Mouse (Mus musculus) spleen, adult 2 months (tissue): ENCODE data around the gene 4933411K16Rik. TPM values are rescaled to one million over a fixed set of nuclear protein-coding genes. Genes with fewer than 3 reads are reported as not detected.

Experiments used
- DNase-seq, 2 experiments: peaks; one replicate each; pipeline versions ENCODE4 v3.0.0 to v3.0.0-alpha.2; 2012 to 2021; ENCODE audit warnings: low spot score in 2 of 2, low read depth in 1 of 2
- H3K27ac ChIP-seq: fragments of 200-500 bp; 2 replicates; pipeline ENCODE4 v1.5.1; 2012; ENCODE audit warnings: low read length, inconsistent platforms; ENCODE audit not compliant: insufficient read depth
- H3K27me3 ChIP-seq: fragments of 200-500 bp; 2 replicates; pipeline ENCODE4 v1.6.1; 2012; ENCODE audit warnings: mild to moderate bottlenecking, moderate library complexity, low read length, inconsistent platforms; ENCODE audit not compliant: control insufficient read depth, insufficient read depth
- H3K36me3 ChIP-seq: fragments of 200-500 bp; 2 replicates; pipeline ENCODE4 v1.6.1; 2012; ENCODE audit warnings: mild to moderate bottlenecking, low read length, inconsistent platforms; ENCODE audit not compliant: control insufficient read depth, insufficient read depth
- H3K4me1 ChIP-seq: fragments of 200-500 bp; 2 replicates; pipeline ENCODE4 v1.6.1; 2011; ENCODE audit warnings: inconsistent platforms; ENCODE audit not compliant: control insufficient read depth, insufficient read depth, insufficient read length
- H3K4me3 ChIP-seq: fragments of 200-500 bp; 2 replicates; pipeline ENCODE4 v1.5.1; 2011; ENCODE audit warnings: mild to moderate bottlenecking, inconsistent platforms; ENCODE audit not compliant: insufficient read depth, insufficient read length; ENCODE audit errors: extremely low read depth
- CTCF ChIP-seq: fragments of 200-500 bp; IDR thresholded peaks from 2 replicates; pipeline ENCODE4 v1.5.1; 2011; ENCODE audit warnings: mild to moderate bottlenecking, inconsistent platforms; ENCODE audit not compliant: insufficient read depth, insufficient read length, insufficient replicate concordance; ENCODE audit errors: extremely low read depth
- POLR2A ChIP-seq: fragments of 200-500 bp; IDR thresholded peaks from 2 replicates; pipeline ENCODE4 v1.6.1; 2011; ENCODE audit warnings: low read depth, low read length, inconsistent platforms
- WGBS: fragments of 180-500 bp; shearing (Covaris S2); methylation state at CpG from one replicate; pipeline ENCODE4 v1.1.7; 2018; 5-methylcytosine and 5-hydroxymethylcytosine counted together
- polyA plus RNA-seq: library from polyadenylated mRNA; depleted of rRNA; stranded (reverse); fragments of >200 nt; gene quantifications from 2 replicates; pipeline ENCODE4 v1.2.3, GENCODE M21; 2012

Gene 4933411K16Rik
- polyA plus RNA-seq, 1 experiment, result 0.11 TPM

DNA sequence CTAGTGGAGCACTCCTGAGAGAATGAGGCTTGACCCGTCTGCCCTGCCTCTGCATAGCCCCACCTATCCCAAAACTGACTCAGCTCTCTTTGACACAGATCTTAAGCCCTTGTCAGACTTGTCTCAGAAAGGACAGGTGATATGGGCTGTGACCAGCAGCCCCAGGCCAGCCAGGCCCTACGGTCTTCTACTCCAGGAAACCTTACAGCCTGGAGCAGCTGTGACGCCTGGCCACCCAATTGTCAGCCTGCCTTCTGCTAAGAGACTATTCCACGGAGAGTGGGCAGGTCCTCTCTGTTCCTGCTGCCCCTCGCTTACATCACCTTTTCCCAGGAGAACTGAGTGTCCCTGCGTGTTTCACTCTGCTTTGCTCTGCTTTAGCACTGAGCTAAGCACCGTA is 40.9 kb upstream of the 4933411K16Rik start:
- Histone ChIP-seq H3K36me3 (no peaks in the 10 kb centered on the region), H3K27ac (no peak overlapping the region), H3K4me1 (0 out of 2 replicates have a peak, but pooled peaks cover 2% of the 10 kb centered on the region), H3K4me3 (no peak overlapping the region), H3K27me3 (no peaks in the 10 kb centered on the region)
- 92% methylated on average over 7 of the region's 7 CpGs for WGBS
- TF ChIP-seq POLR2A (no peak), CTCF (no peak)
- no peak for DNase-seq

DNA sequence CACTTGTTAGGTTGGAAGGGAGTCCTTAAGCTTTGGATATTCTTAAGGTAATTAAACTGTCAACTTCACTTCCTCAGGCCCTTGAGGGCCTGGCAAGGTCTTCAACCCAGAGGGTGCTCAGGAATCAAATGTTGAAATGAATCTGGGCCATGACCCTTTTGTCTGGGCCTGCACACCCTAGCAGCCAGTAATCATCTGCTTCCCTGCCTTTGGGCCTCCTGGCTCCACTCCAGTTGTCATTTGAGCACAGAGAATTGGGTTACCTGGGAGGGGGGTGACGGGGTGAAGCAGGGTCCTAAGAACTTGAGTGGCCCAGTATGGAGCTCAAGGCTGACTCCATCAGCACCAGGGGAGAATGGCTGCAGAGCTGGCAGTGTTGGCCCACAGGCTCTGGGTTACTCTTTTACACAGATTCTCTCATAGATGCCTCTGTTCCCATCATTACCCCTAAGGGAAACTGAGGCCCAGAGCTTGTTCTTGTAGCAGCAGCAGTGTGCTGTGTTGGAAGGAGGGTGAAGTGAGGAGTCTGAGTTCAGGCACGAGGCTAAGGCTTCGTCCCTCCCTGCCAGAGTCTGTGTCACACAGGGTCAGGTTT is 37.7 kb upstream of the 4933411K16Rik start:
- 81% methylated on average over 3 of the region's 3 CpGs for WGBS
- no peak overlapping the region for H3K4me3 ChIP-seq
- no peaks in the 10 kb centered on the region for H3K27me3 ChIP-seq
- no peak overlapping the region for H3K27ac ChIP-seq
- TF ChIP-seq POLR2A (no peak), CTCF (no peak)
- no peaks in the 10 kb centered on the region for H3K4me1 ChIP-seq
- H3K36me3 ChIP-seq, result no peaks in the 10 kb centered on the region
- no peak for DNase-seq

DNA sequence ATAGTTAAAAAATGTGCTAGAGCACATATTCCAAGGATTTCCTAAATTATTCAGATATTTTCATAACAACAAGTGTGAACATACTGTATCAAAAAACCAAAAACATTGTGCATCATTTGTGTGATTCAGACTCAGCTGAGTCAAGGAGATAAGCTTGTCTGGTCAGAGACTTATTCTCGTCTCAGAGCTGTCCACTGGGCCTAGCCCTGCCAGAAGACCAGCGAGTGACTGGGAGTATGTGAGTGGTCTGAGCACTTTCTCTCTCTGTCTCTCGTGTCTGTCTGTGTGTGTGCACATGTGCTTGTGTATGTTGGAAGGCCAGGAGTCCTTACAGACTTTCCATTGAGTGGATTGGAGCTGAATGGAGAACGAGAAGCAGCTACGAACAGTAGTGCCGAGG is 37.0 kb upstream of the 4933411K16Rik start:
- TF ChIP-seq CTCF (no peak), POLR2A (no peak)
- Histone ChIP-seq H3K4me3 (no peak overlapping the region), H3K36me3 (no peaks in the 10 kb centered on the region), H3K27me3 (no peaks in the 10 kb centered on the region), H3K4me1 (no peaks in the 10 kb centered on the region), H3K27ac (no peak overlapping the region)
- 87% methylated on average over 6 of the region's 6 CpGs for WGBS
- no peak for DNase-seq

DNA sequence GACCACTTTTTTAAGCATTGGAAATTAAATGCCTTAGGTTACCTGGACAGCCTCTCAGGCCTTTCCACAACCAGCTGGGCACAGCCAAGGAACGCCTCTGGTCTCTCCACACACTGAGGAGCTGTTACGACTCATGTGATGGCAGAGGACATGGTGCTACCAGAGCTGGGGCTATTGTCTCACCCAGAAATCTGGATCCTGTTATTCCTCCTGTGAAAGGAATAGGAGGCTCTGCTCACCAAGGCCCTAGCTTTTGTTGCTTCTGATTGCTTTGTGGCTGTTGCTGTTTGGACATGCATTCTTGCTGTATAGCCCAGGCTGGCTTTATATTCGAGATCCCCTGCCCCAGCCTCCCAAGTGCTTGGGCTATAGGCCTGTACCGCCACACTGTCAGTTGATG is 35.8 kb upstream of the 4933411K16Rik start:
- TF ChIP-seq CTCF, result no peak
- no peak for TF ChIP-seq POLR2A
- no peaks in the 10 kb centered on the region for H3K4me1 ChIP-seq
- H3K27me3 ChIP-seq, result no peaks in the 10 kb centered on the region
- H3K36me3 ChIP-seq, result no peaks in the 10 kb centered on the region
- H3K27ac ChIP-seq, result no peak overlapping the region
- no peak for DNase-seq
- 83% methylated on average over 4 of the region's 4 CpGs for WGBS
- no peak overlapping the region for H3K4me3 ChIP-seq

DNA sequence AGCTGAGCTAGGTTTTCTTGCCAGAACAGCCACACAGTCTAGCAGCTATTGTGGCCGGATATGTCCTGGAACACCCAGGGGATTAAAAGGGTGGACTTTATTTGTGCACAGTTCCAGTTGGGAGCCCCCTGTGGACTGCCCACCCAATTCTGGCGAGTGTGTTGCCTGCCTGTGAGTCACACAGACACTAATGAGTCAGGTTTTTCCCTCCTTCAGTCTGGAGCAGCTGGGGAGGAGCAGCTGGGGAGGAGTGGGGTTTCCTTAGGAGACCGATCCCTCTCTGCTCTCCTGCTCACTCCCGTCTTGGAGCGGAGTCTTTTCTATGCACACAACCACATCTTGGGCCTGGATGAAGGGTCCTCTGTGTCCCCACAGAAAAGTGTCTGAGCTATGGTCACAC is 35.2 kb upstream of the 4933411K16Rik start:
- 87% methylated on average over 5 of the region's 5 CpGs for WGBS
- no peak overlapping the region for H3K4me3 ChIP-seq
- DNase-seq, result no peak
- H3K27me3 ChIP-seq, result no peaks in the 10 kb centered on the region
- H3K4me1 ChIP-seq, result no peaks in the 10 kb centered on the region
- no peak for TF ChIP-seq POLR2A
- no peak for TF ChIP-seq CTCF
- no peaks in the 10 kb centered on the region for H3K36me3 ChIP-seq
- peak overlapping the region; percentile 35; the same call in 1 of the 2 replicates for H3K27ac ChIP-seq

DNA sequence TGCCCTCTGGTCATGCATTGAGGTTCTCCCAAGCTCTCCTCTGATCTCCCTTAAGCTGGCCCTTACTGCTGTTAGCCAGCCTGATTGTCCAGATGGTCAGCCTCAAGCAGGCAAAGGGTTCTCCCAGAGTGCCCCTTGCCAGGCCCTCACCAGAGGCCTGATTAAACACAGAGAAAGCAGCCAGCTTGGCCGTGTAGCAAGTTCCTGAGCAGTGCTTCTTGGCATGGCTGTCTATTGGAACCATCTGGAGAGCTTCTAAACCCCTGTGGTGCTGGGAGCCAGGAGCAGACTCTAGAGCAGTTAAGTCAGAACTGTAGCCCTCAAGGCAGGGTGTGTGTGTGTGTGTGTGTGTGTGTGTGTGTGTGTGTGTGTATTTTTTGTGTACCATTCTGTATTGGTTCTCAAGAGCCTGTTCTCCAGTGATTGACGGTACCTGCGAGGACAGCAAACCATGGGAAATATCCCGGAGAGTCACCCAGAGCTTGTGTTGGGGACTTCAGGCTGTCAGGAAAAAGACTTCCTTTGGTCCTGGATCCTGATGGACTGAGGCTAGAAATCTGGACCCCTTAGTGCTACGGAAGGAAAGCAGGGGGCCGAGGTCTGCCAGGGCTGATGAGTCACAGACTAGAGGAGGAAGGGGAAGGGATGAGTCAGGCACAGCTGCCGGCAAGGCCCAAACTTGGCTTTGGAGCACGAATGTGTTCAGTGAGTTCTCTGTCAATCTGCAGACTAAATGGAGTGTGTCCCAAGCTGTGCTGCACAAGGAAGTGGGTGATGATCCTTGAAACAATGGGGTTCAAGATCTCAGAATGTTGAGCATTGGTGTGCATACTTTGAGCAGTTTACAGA is 34.4 kb upstream of the 4933411K16Rik start:
- no peak for DNase-seq
- H3K4me3 ChIP-seq, result no peak overlapping the region

More for the DNA sequence above, 34.4 kb upstream of the 4933411K16Rik start:
- Histone ChIP-seq H3K27ac (peak overlapping the region; percentile 35; the same call in 1 of the 2 replicates), H3K27me3 (no peaks in the 10 kb centered on the region), H3K36me3 (no peaks in the 10 kb centered on the region), H3K4me1 (no peaks in the 10 kb centered on the region)
- 54% methylated on average over 8 of the region's 8 CpGs for WGBS
- TF ChIP-seq CTCF (no peak), POLR2A (no peak)
